Mouse (Mus musculus) bone marrow macrophage, adult 2 months (primary cell): ENCODE results near the gene Vmn1r21.

Experiments used
- CTCF ChIP-seq: IDR thresholded peaks from 2 replicates; pipeline ENCODE4 v1.5.1; 2012; ENCODE audit warnings: low read depth, mild to moderate bottlenecking, low read length, moderate library complexity
- POLR2A ChIP-seq: IDR thresholded peaks from 2 replicates; pipeline ENCODE4 v1.6.1; 2012; ENCODE audit warnings: mild to moderate bottlenecking, low read depth, low read length, borderline replicate concordance

GRCm38 (mm10) chr6:57823461-57823860 is 26.7 kb downstream of the Vmn1r21 start:
- TF ChIP-seq CTCF (no peak), POLR2A (no peak)
